Mouse (Mus musculus) olfactory bulb, adult 2 months (tissue): Measurements from ENCODE around the gene Bhmt.

Source experiments
- CTCF ChIP-seq: fragments of 200-500 bp; IDR thresholded peaks from 2 replicates; pipeline ENCODE4 v1.5.1; 2012; ENCODE audit warnings: low read depth, mild to moderate bottlenecking, low read length, moderate library complexity; ENCODE audit not compliant: insufficient read depth
- POLR2A ChIP-seq: fragments of 200-500 bp; IDR thresholded peaks from 2 replicates; pipeline ENCODE4 v1.6.1; 2012; ENCODE audit warnings: mild to moderate bottlenecking, low read depth, low read length, moderate library complexity; ENCODE audit not compliant: insufficient read depth

GRCm38 (mm10) chr13:93657941-93658340, 20.2 kb upstream of the Bhmt start:
- TF ChIP-seq POLR2A (no peak), CTCF (no peak)
